Mouse (Mus musculus): ENCODE data around the gene Sub1. TPM values are rescaled to one million over a fixed set of nuclear protein-coding genes. Genes with fewer than 3 reads are reported as not detected.

The Sub1 gene
- polyA plus RNA-seq, 1 experiment = 0.25 TPM

- TF ChIP-seq CTCF (IDR thresholded peaks at IDR 0.05; ENCODE audit: extremely low read depth, insufficient read length, insufficient replicate concordance, low read depth, low read length) (no peak), POLR2A (IDR thresholded peaks at IDR 0.05; ENCODE audit: low read depth, low read length) (no peak)
- WGBS = 87% methylated on average over 4 of the region's 4 CpGs
- Histone ChIP-seq H3K27me3 (ENCODE audit: control insufficient read depth, insufficient read depth, low read length) (no peaks in the 10 kb centered on the region), H3K4me1 (ENCODE audit: control insufficient read depth, insufficient read depth, insufficient read length, low read length) (no peaks in the 10 kb centered on the region), H3K36me3 (ENCODE audit: control insufficient read depth, insufficient read depth, low read length) (no peaks in the 10 kb centered on the region), H3K4me3 (ENCODE audit: low read depth, low read length) (no peak overlapping the region), H3K27ac (ENCODE audit: insufficient read depth, low read depth, low read length) (no peak overlapping the region)
Measured at GRCm38 (mm10) chr15:12034317-12034716, 37.5 kb upstream of the Sub1 start.

GRCm38 (mm10) chr15:12033155-12033554 is 36.4 kb upstream of the Sub1 start:
- Histone ChIP-seq H3K4me1 (ENCODE audit: control insufficient read depth, insufficient read depth, insufficient read length, low read length) (no peaks in the 10 kb centered on the region), H3K27ac (ENCODE audit: insufficient read depth, low read depth, low read length) (no peak overlapping the region), H3K27me3 (ENCODE audit: control insufficient read depth, insufficient read depth, low read length) (no peaks in the 10 kb centered on the region), H3K36me3 (ENCODE audit: control insufficient read depth, insufficient read depth, low read length) (no peaks in the 10 kb centered on the region), H3K4me3 (ENCODE audit: low read depth, low read length) (no peak overlapping the region)
- TF ChIP-seq POLR2A (IDR thresholded peaks at IDR 0.05; ENCODE audit: low read depth, low read length) = no peak
- no peak for TF ChIP-seq CTCF (IDR thresholded peaks at IDR 0.05; ENCODE audit: extremely low read depth, insufficient read length, insufficient replicate concordance, low read depth, low read length)

- H3K27ac ChIP-seq (ENCODE audit: insufficient read depth, low read depth, low read length) = no peak overlapping the region
- H3K36me3 ChIP-seq (ENCODE audit: control insufficient read depth, insufficient read depth, low read length) = no peaks in the 10 kb centered on the region
- 92% methylated on average over 3 of the region's 3 CpGs for WGBS
- H3K4me1 ChIP-seq (ENCODE audit: control insufficient read depth, insufficient read depth, insufficient read length, low read length) = no peaks in the 10 kb centered on the region
- no peak overlapping the region for H3K4me3 ChIP-seq (ENCODE audit: low read depth, low read length)
- no peaks in the 10 kb centered on the region for H3K27me3 ChIP-seq (ENCODE audit: control insufficient read depth, insufficient read depth, low read length)
- no peak for TF ChIP-seq POLR2A (IDR thresholded peaks at IDR 0.05; ENCODE audit: low read depth, low read length)
- no peak for TF ChIP-seq CTCF (IDR thresholded peaks at IDR 0.05; ENCODE audit: extremely low read depth, insufficient read length, insufficient replicate concordance, low read depth, low read length)
Measured at GRCm38 (mm10) chr15:12032512-12032911, 35.7 kb upstream of the Sub1 start.

GRCm38 (mm10) chr15:12031861-12032260 is 35.1 kb upstream of the Sub1 start:
- no peaks in the 10 kb centered on the region for H3K36me3 ChIP-seq (ENCODE audit: control insufficient read depth, insufficient read depth, low read length)
- no peak overlapping the region for H3K27ac ChIP-seq (ENCODE audit: insufficient read depth, low read depth, low read length)
- TF ChIP-seq CTCF (IDR thresholded peaks at IDR 0.05; ENCODE audit: extremely low read depth, insufficient read length, insufficient replicate concordance, low read depth, low read length) = no peak
- 85% methylated on average over 8 of the region's 8 CpGs for WGBS
- no peaks in the 10 kb centered on the region for H3K4me1 ChIP-seq (ENCODE audit: control insufficient read depth, insufficient read depth, insufficient read length, low read length)
- no peak overlapping the region for H3K4me3 ChIP-seq (ENCODE audit: low read depth, low read length)
- no peaks in the 10 kb centered on the region for H3K27me3 ChIP-seq (ENCODE audit: control insufficient read depth, insufficient read depth, low read length)

- 61% methylated on average over 4 of the region's 4 CpGs for whole genome bisulfite sequencing
- TF ChIP-seq CTCF (IDR thresholded peaks at IDR 0.05; ENCODE audit: extremely low read depth, insufficient read length, insufficient replicate concordance, low read depth, low read length) (no peak), POLR2A (IDR thresholded peaks at IDR 0.05; ENCODE audit: low read depth, low read length) (no peak)
- Histone ChIP-seq H3K4me3 (ENCODE audit: low read depth, low read length) (no peak overlapping the region), H3K27ac (ENCODE audit: insufficient read depth, low read depth, low read length) (no peak overlapping the region), H3K27me3 (ENCODE audit: control insufficient read depth, insufficient read depth, low read length) (no peaks in the 10 kb centered on the region), H3K4me1 (ENCODE audit: control insufficient read depth, insufficient read depth, insufficient read length, low read length) (no peaks in the 10 kb centered on the region), H3K36me3 (ENCODE audit: control insufficient read depth, insufficient read depth, low read length) (no peaks in the 10 kb centered on the region)
Measured at GRCm38 (mm10) chr15:12030221-12030620, 33.4 kb upstream of the Sub1 start.

- 68% methylated on average over 3 of the region's 3 CpGs for WGBS
- no peaks in the 10 kb centered on the region for H3K4me1 ChIP-seq (ENCODE audit: control insufficient read depth, insufficient read depth, insufficient read length, low read length)
- no peak overlapping the region for H3K27ac ChIP-seq (ENCODE audit: insufficient read depth, low read depth, low read length)
- no peak overlapping the region for H3K4me3 ChIP-seq (ENCODE audit: low read depth, low read length)
- H3K27me3 ChIP-seq (ENCODE audit: control insufficient read depth, insufficient read depth, low read length) = no peaks in the 10 kb centered on the region
- TF ChIP-seq CTCF (IDR thresholded peaks at IDR 0.05; ENCODE audit: extremely low read depth, insufficient read length, insufficient replicate concordance, low read depth, low read length) = no peak
- TF ChIP-seq POLR2A (IDR thresholded peaks at IDR 0.05; ENCODE audit: low read depth, low read length) = no peak
- H3K36me3 ChIP-seq (ENCODE audit: control insufficient read depth, insufficient read depth, low read length) = no peaks in the 10 kb centered on the region
Measured at GRCm38 (mm10) chr15:12027807-12028206, 31.0 kb upstream of the Sub1 start.

- WGBS = 82% methylated on average over 5 of the region's 5 CpGs
- no peaks in the 10 kb centered on the region for H3K27me3 ChIP-seq (ENCODE audit: control insufficient read depth, insufficient read depth, low read length)
- H3K4me3 ChIP-seq (ENCODE audit: low read depth, low read length) = no peak overlapping the region
- no peak overlapping the region for H3K27ac ChIP-seq (ENCODE audit: insufficient read depth, low read depth, low read length)
- H3K36me3 ChIP-seq (ENCODE audit: control insufficient read depth, insufficient read depth, low read length) = no peaks in the 10 kb centered on the region
- TF ChIP-seq POLR2A (IDR thresholded peaks at IDR 0.05; ENCODE audit: low read depth, low read length) = no peak
- no peak for TF ChIP-seq CTCF (IDR thresholded peaks at IDR 0.05; ENCODE audit: extremely low read depth, insufficient read length, insufficient replicate concordance, low read depth, low read length)
- H3K4me1 ChIP-seq (ENCODE audit: control insufficient read depth, insufficient read depth, insufficient read length, low read length) = no peaks in the 10 kb centered on the region
Measured at GRCm38 (mm10) chr15:12026932-12027450, 30.2 kb upstream of the Sub1 start.

GRCm38 (mm10) chr15:12026026-12026425 is 29.2 kb upstream of the Sub1 start:
- 65% methylated on average over 5 of the region's 5 CpGs for WGBS
- Histone ChIP-seq H3K27ac (ENCODE audit: insufficient read depth, low read depth, low read length) (no peak overlapping the region), H3K4me3 (ENCODE audit: low read depth, low read length) (no peak overlapping the region), H3K27me3 (ENCODE audit: control insufficient read depth, insufficient read depth, low read length) (no peaks in the 10 kb centered on the region), H3K4me1 (ENCODE audit: control insufficient read depth, insufficient read depth, insufficient read length, low read length) (no peaks in the 10 kb centered on the region), H3K36me3 (ENCODE audit: control insufficient read depth, insufficient read depth, low read length) (no peaks in the 10 kb centered on the region)
- TF ChIP-seq POLR2A (IDR thresholded peaks at IDR 0.05; ENCODE audit: low read depth, low read length) (no peak), CTCF (IDR thresholded peaks at IDR 0.05; ENCODE audit: extremely low read depth, insufficient read length, insufficient replicate concordance, low read depth, low read length) (no peak)
